ENCODE assay signal across 10 mouse cellular contexts in the genomic region with DNA sequence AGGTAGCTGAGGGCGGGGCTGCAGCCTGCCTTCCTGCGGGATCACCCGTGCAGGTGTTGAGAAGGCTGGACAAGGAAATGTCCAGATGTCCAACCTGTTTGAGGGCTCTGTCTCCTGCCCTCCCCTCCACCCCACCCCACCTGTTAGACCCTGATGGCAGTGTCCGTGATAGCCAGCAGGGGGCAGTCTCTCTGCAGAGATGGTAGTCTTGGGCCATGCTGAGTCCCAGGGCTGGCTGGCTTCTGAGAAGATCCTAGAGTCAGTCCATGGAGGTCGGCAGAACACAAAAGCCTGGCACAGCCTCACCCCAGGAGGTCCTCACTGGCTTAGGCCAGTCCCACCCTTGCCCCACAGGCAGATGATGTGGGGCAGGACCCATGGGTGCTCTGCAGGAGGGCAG. TPM values are rescaled to one million over a fixed set of nuclear protein-coding genes. Genes with fewer than 3 reads are reported as not detected.
DNase-seq lines count a peak whose midpoint lies in the region; ATAC-seq and TF ChIP-seq lines count a peak whose summit lies in the region.
"Had no signal": no experiment of that assay in that cellular context is flagged by ENCODE, and none has a peak within 500 bp of the region (broad histone marks: within the 10 kb centered on the region; RNA-seq: fewer than 3 reads in every experiment).

No protein-coding gene starts in this region.

- H3K4me3 ChIP-seq in ES-Bruce4 (ENCODE audit: low read depth, low read length), result no peak overlapping the region
- H3K4me3 ChIP-seq in forebrain, postnatal 0 days (ENCODE audit: low read depth, low read length), result no peak overlapping the region
- no peak overlapping the region for H3K4me3 ChIP-seq in limb, embryonic 14.5 days (replicated peaks; ENCODE audit: low read length)
- H3K4me3 ChIP-seq: neural tube, embryonic 12.5 days had no signal

- peak; percentile 50 for DNase-seq in 3134 (ENCODE audit: extremely low read depth, insufficient read length, low spot score)
- peak; percentile 26 for DNase-seq in c-Kit-positive CD71-positive TER-119-positive erythroid progenitor cells, embryonic 14.5 days (ENCODE audit: low spot score)
- DNase-seq in forebrain, postnatal 0 days, result peak; percentile 66
- peak; percentile 65 for DNase-seq in kidney, adult 11 months
- peak; percentile 38 for DNase-seq in limb, embryonic 14.5 days (ENCODE audit: low spot score)
- peak; percentile 46 to 75 for DNase-seq in thymus, postnatal 10 days (ENCODE audit: low spot score in 2 of 2)

- TF ChIP-seq POLR2A in ES-Bruce4 (IDR thresholded peaks at IDR 0.05; ENCODE audit: insufficient read depth, low read length), result no peak
- no peak for TF ChIP-seq POLR2A in limb, embryonic 14.5 days (IDR thresholded peaks at IDR 0.05; ENCODE audit: borderline replicate concordance, extremely low read depth, insufficient read depth, insufficient read length)

- no peak overlapping the region for H3K27ac ChIP-seq in ES-Bruce4 (ENCODE audit: insufficient read depth, low read length)
- H3K27ac ChIP-seq in forebrain, postnatal 0 days (ENCODE audit: low read depth, low read length), result no peak overlapping the region
- no peak overlapping the region for H3K27ac ChIP-seq in limb, embryonic 14.5 days (replicated peaks; ENCODE audit: low read depth, low read length)
- H3K27ac ChIP-seq: neural tube, embryonic 12.5 days had no signal

- TF ChIP-seq CTCF in ES-Bruce4 (IDR thresholded peaks at IDR 0.05; ENCODE audit: low read depth, low read length), result peak; percentile 88
- TF ChIP-seq CTCF in forebrain, postnatal 0 days (IDR thresholded peaks at IDR 0.05; ENCODE audit: low read depth), result peak; percentile 80

- no peak for TF ChIP-seq EP300 in ES-Bruce4 (IDR thresholded peaks at IDR 0.05; ENCODE audit: insufficient read depth, low read depth, low read length)

- no peaks in the 10 kb centered on the region for H3K36me3 ChIP-seq in ES-Bruce4 (ENCODE audit: control insufficient read depth, insufficient read depth, low read length, poor library complexity, severe bottlenecking)
- no peaks in the 10 kb centered on the region; the same call in 1 of the 2 replicates for H3K36me3 ChIP-seq in forebrain, postnatal 0 days (ENCODE audit: insufficient read depth)
- no peaks in the 10 kb centered on the region for H3K36me3 ChIP-seq in limb, embryonic 14.5 days (ENCODE audit: control insufficient read depth, insufficient read depth, low read length)
- H3K36me3 ChIP-seq: neural tube, embryonic 12.5 days had no signal

- H3K9me3 ChIP-seq in ES-Bruce4 (replicated peaks; ENCODE audit: control insufficient read depth, insufficient read depth, low read length, poor library complexity, severe bottlenecking), result no peaks in the 10 kb centered on the region
- no peaks in the 10 kb centered on the region for H3K9me3 ChIP-seq in forebrain, postnatal 0 days (ENCODE audit: low read length)
- no peaks in the 10 kb centered on the region for H3K9me3 ChIP-seq in limb, embryonic 14.5 days (ENCODE audit: control insufficient read depth, low read length)
- H3K9me3 ChIP-seq: neural tube, embryonic 12.5 days had no signal

- ATAC-seq in forebrain, postnatal 0 days, result peak; percentile 52; the same call in 1 of the 2 replicates
- no peak for ATAC-seq in limb, embryonic 14.5 days (ENCODE audit: low FRiP score, low read depth)
- ATAC-seq in neutrophil, adult 5-6 weeks (ENCODE audit: extremely low read depth, insufficient number of reproducible peaks, low FRiP score, poor library complexity, severe bottlenecking), result peak; percentile 43; the same call in 1 of the 2 replicates

- no peaks in the 10 kb centered on the region for H3K27me3 ChIP-seq in ES-Bruce4 (ENCODE audit: control insufficient read depth, insufficient read depth, low read length, poor library complexity, severe bottlenecking)
- H3K27me3 ChIP-seq in forebrain, postnatal 0 days (ENCODE audit: insufficient read depth, low read length), result no peaks in the 10 kb centered on the region
- no peaks in the 10 kb centered on the region for H3K27me3 ChIP-seq in limb, embryonic 14.5 days (ENCODE audit: control insufficient read depth, insufficient read depth, low read length)

- H3K4me1 ChIP-seq in ES-Bruce4 (ENCODE audit: control insufficient read depth, insufficient read depth, low read length), result no peaks in the 10 kb centered on the region
- H3K4me1 ChIP-seq in forebrain, postnatal 0 days (ENCODE audit: insufficient read depth), result no peaks in the 10 kb centered on the region
- no peaks in the 10 kb centered on the region for H3K4me1 ChIP-seq in limb, embryonic 14.5 days (ENCODE audit: control insufficient read depth, insufficient read depth, low read length)

- H3K4me2 ChIP-seq in forebrain, postnatal 0 days (ENCODE audit: low read depth), result no peak overlapping the region
- no peak overlapping the region for H3K4me2 ChIP-seq in limb, embryonic 14.5 days (replicated peaks; ENCODE audit: low read depth, low read length, severe bottlenecking)
- H3K4me2 ChIP-seq: neural tube, embryonic 12.5 days had no signal

- WGBS in forebrain, postnatal 0 days, result 33% methylated on average over 5 of the region's 5 CpGs
- 26% methylated on average over 5 of the region's 5 CpGs for WGBS in limb, embryonic 14.5 days

- H3K9ac ChIP-seq in ES-Bruce4 (ENCODE audit: low read depth, poor library complexity, severe bottlenecking), result no peak overlapping the region
- H3K9ac ChIP-seq in forebrain, postnatal 0 days, result no peak overlapping the region
- H3K9ac ChIP-seq in limb, embryonic 14.5 days (ENCODE audit: low read depth, low read length, severe bottlenecking), result no peak overlapping the region
- H3K9ac ChIP-seq: neural tube, embryonic 12.5 days had no signal

RNA-seq across cellular contexts. Expression of a gene that starts 5.0 kb away (rescaled TPM):
- not detected in 2 replicates for polyA plus RNA-seq in ES-Bruce4 (2011; ENCODE audit: insufficient read depth, insufficient read length, low read depth, missing spikeins)
- 0.08 and 0.19 TPM in 2 replicates for total RNA-seq in forebrain, postnatal 0 days (2014; rRNA removed)
- polyA plus RNA-seq in forebrain, postnatal 0 days (2015; fragmentation: Nextera tagmentation; extraction: Ambion mirVana), result 0.06 TPM in 1 of 2 replicates, not detected in the other
- polyA plus RNA-seq in limb, embryonic 14.5 days (2012; rRNA removed), result 0.12 and 0.16 TPM in 2 replicates
- 0.30 TPM in 2 replicates for polyA plus RNA-seq in limb, embryonic 14.5 days (2014; fragmentation: Nextera tagmentation; extraction: Ambion mirVana)
- total RNA-seq in neutrophil, adult 5-6 weeks (2017), result 2.6 and 2.8 TPM in 2 replicates
- polyA plus RNA-seq: frontal cortex, adult 2 months had no signal

RNA-seq across cellular contexts. Expression of a gene that starts 30.4 kb away (rescaled TPM):
- polyA plus RNA-seq in ES-Bruce4 (2011; ENCODE audit: insufficient read depth, insufficient read length, low read depth, missing spikeins), result not detected in 2 replicates
- total RNA-seq in forebrain, postnatal 0 days (2014; rRNA removed), result 8.9 and 12.7 TPM in 2 replicates
- 5.7 and 8.5 TPM in 2 replicates for polyA plus RNA-seq in forebrain, postnatal 0 days (2015; fragmentation: Nextera tagmentation; extraction: Ambion mirVana)
- 0.34 and 0.40 TPM in 2 replicates for polyA plus RNA-seq in limb, embryonic 14.5 days (2012; rRNA removed)
- polyA plus RNA-seq in limb, embryonic 14.5 days (2014; fragmentation: Nextera tagmentation; extraction: Ambion mirVana), result 0.17 and 0.28 TPM in 2 replicates
- total RNA-seq in neutrophil, adult 5-6 weeks (2017), result not detected in 2 replicates
